Mouse (Mus musculus) urinary bladder, postnatal 25 days (tissue): ENCODE results near the gene Uox.
A peak's percentile ranks its signal among the peaks of the same experiment; 100 is the strongest.

Experiments
- DNase-seq: peaks from one replicate; pipeline ENCODE4 v3.0.0; 2022; ENCODE audit warnings: low spot score

Gene Uox

GRCm38 (mm10) chr3:146570148-146570782 is at the start of gene Uox:
Uox (plus strand) TSS chr3:146570426.
- DNase-seq = no peak

GRCm38 (mm10) chr3:146520798-146521651 is 49.2 kb upstream of the Uox start, which contains the start of gene Rpf1:
Rpf1 (minus strand) TSS chr3:146521429.
- DNase-seq = peak; percentile 84

- no peak for DNase-seq
These were observed 48.6 kb upstream of the Uox start for GRCm38 (mm10) chr3:146521652-146522020.

- no peak for DNase-seq
These were observed 41.9 kb upstream of the Uox start for GRCm38 (mm10) chr3:146528335-146528734.

GRCm38 (mm10) chr3:146534986-146535385 is 35.2 kb upstream of the Uox start:
- no peak for DNase-seq

GRCm38 (mm10) chr3:146540521-146541273 is 29.5 kb upstream of the Uox start:
- no peak for DNase-seq

- DNase-seq = no peak
These were observed 26.6 kb upstream of the Uox start for GRCm38 (mm10) chr3:146543632-146544031.

- no peak for DNase-seq
These were observed 15.4 kb upstream of the Uox start for GRCm38 (mm10) chr3:146554816-146555215.

- DNase-seq = no peak
These were observed 13.7 kb upstream of the Uox start for GRCm38 (mm10) chr3:146556567-146556966.

GRCm38 (mm10) chr3:146557507-146557906 is 12.7 kb upstream of the Uox start:
- no peak for DNase-seq

- no peak for DNase-seq
These were observed 7.3 kb upstream of the Uox start for GRCm38 (mm10) chr3:146562936-146563335.

GRCm38 (mm10) chr3:146564268-146565064 is 5.8 kb upstream of the Uox start:
- peak; percentile 76 for DNase-seq

GRCm38 (mm10) chr3:146565065-146565411 is 5.2 kb upstream of the Uox start:
- DNase-seq = no peak

GRCm38 (mm10) chr3:146567366-146567765 is 2.9 kb upstream of the Uox start:
- DNase-seq = no peak

GRCm38 (mm10) chr3:146567884-146568530 is 2.2 kb upstream of the Uox start:
- DNase-seq = peak; percentile 6

GRCm38 (mm10) chr3:146569594-146569993 is 632 bp upstream of the Uox start:
- DNase-seq = no peak

- no peak for DNase-seq
These were observed 713 bp downstream of the Uox start for GRCm38 (mm10) chr3:146570939-146571338.

GRCm38 (mm10) chr3:146571341-146571740 is 1.1 kb downstream of the Uox start:
- no peak for DNase-seq

- no peak for DNase-seq
These were observed 7.4 kb downstream of the Uox start for GRCm38 (mm10) chr3:146577591-146577990.

- DNase-seq = no peak
These were observed 10.0 kb downstream of the Uox start for GRCm38 (mm10) chr3:146580039-146580729.

GRCm38 (mm10) chr3:146583478-146583877 is 13.3 kb downstream of the Uox start:
- DNase-seq = no peak
